Mouse (Mus musculus) neural tube, embryonic 11.5 days (tissue): Measurements from ENCODE around the gene Slco4a1. TPM values are rescaled to one million over a fixed set of nuclear protein-coding genes. Genes with fewer than 3 reads are reported as not detected.

Experiments
- ATAC-seq: fragments of 200-750 bp; cut with Nextera tagmentation; 2 replicates; pipeline ENCODE4 v1.8.0; 2017; ENCODE audit warnings: moderate number of reproducible peaks, mild to moderate bottlenecking, moderate TSS enrichment, moderate library complexity; ENCODE audit not compliant: insufficient read depth, low FRiP score, low TSS enrichment
- DNase-seq: peaks from one replicate; pipeline ENCODE4 v3.0.0-alpha.2; 2015; ENCODE audit warnings: low spot score
- H3K27ac ChIP-seq: fragments of 300-500 bp; sonication (generic); 2 replicates; pipeline ENCODE4 v1.5.1; 2014; ENCODE audit warnings: low read depth, mild to moderate bottlenecking, low read length
- H3K27me3 ChIP-seq: fragments of 300-500 bp; sonication (generic); 2 replicates; pipeline ENCODE4 v1.6.1; 2014; ENCODE audit warnings: mild to moderate bottlenecking, low read length, mixed read lengths; ENCODE audit not compliant: control insufficient read depth, insufficient read depth
- H3K36me3 ChIP-seq: fragments of 300-500 bp; sonication (generic); 2 replicates; pipeline ENCODE4 v1.6.1; 2014; ENCODE audit warnings: mild to moderate bottlenecking, low read length, moderate library complexity, mixed read lengths; ENCODE audit not compliant: control insufficient read depth, insufficient read depth
- H3K4me1 ChIP-seq: fragments of 300-500 bp; sonication (generic); 2 replicates; pipeline ENCODE4 v1.6.1; 2014; ENCODE audit warnings: low read length, mixed read lengths; ENCODE audit not compliant: control insufficient read depth, insufficient read depth
- H3K4me2 ChIP-seq: fragments of 300-500 bp; sonication (generic); 2 replicates; pipeline ENCODE4 v1.6.1; 2014; ENCODE audit warnings: low read depth, mild to moderate bottlenecking, moderate library complexity
- H3K4me3 ChIP-seq: fragments of 300-500 bp; sonication (generic); 2 replicates; pipeline ENCODE4 v1.5.1; 2014; ENCODE audit warnings: low read depth, low read length
- H3K9ac ChIP-seq: fragments of 300-500 bp; sonication (generic); 2 replicates; pipeline ENCODE4 v1.6.1; 2014; ENCODE audit warnings: mild to moderate bottlenecking, low read length
- H3K9me3 ChIP-seq: fragments of 300-500 bp; sonication (generic); 2 replicates; pipeline ENCODE4 v1.6.1; 2016; ENCODE audit warnings: low read length; ENCODE audit not compliant: control insufficient read depth
- WGBS: fragments of 180-500 bp; shearing (Covaris S2); extraction: QIAGEN DNeasy Blood & Tissue Kit; methylation state at CpG from one replicate; pipeline ENCODE4 v1.1.7; 2014; 5-methylcytosine and 5-hydroxymethylcytosine counted together
- polyA plus RNA-seq: library from polyadenylated mRNA; unstranded; fragments of >200 nt; fragmentation: Nextera tagmentation; extraction: Ambion mirVana; gene quantifications from 2 replicates; pipeline ENCODE4 v1.2.1, GENCODE M21; 2014

The Slco4a1 gene
- polyA plus RNA-seq, 1 experiment from 2014 or later = 6.2 TPM

- Histone ChIP-seq H3K4me1 (no peaks in the 10 kb centered on the region), H3K36me3 (no peaks in the 10 kb centered on the region), H3K4me3 (no peak overlapping the region), H3K9ac (no peak overlapping the region), H3K27ac (no peak overlapping the region), H3K27me3 (no peaks in the 10 kb centered on the region), H3K4me2 (no peak overlapping the region), H3K9me3 (no peaks in the 10 kb centered on the region)
- 38% methylated on average over 9 of the region's 9 CpGs for WGBS
- DNase-seq (no peak), ATAC-seq (no peak)
Measured at GRCm38 (mm10) chr2:180440596-180441332, 15.3 kb upstream of the Slco4a1 start.

GRCm38 (mm10) chr2:180442061-180442460 is 14.0 kb upstream of the Slco4a1 start:
- no peak for DNase-seq
- Histone ChIP-seq H3K9ac (no peak overlapping the region), H3K27me3 (no peaks in the 10 kb centered on the region), H3K36me3 (no peaks in the 10 kb centered on the region), H3K4me2 (no peak overlapping the region), H3K4me1 (no peaks in the 10 kb centered on the region), H3K27ac (no peak overlapping the region), H3K9me3 (no peaks in the 10 kb centered on the region), H3K4me3 (no peak overlapping the region)
- 82% methylated on average over 5 of the region's 5 CpGs for WGBS
- ATAC-seq = no peak

GRCm38 (mm10) chr2:180443861-180444260 is 12.2 kb upstream of the Slco4a1 start:
- Histone ChIP-seq H3K27ac (no peak overlapping the region), H3K4me1 (no peaks in the 10 kb centered on the region), H3K9ac (no peak overlapping the region), H3K4me3 (no peak overlapping the region), H3K9me3 (no peaks in the 10 kb centered on the region), H3K27me3 (no peaks in the 10 kb centered on the region), H3K4me2 (no peak overlapping the region), H3K36me3 (no peaks in the 10 kb centered on the region)
- WGBS = 72% methylated on average over 7 of the region's 7 CpGs
- DNase-seq (no peak), ATAC-seq (no peak)

- no peak overlapping the region for H3K4me3 ChIP-seq
- no peaks in the 10 kb centered on the region for H3K9me3 ChIP-seq
- no peak overlapping the region for H3K4me2 ChIP-seq
- no peaks in the 10 kb centered on the region for H3K36me3 ChIP-seq
- H3K9ac ChIP-seq = no peak overlapping the region
- no peak overlapping the region for H3K27ac ChIP-seq
- DNase-seq (no peak), ATAC-seq (no peak)
- WGBS = 46% methylated on average over 9 of the region's 9 CpGs
- H3K4me1 ChIP-seq = no peaks in the 10 kb centered on the region
- H3K27me3 ChIP-seq = no peaks in the 10 kb centered on the region
Measured at GRCm38 (mm10) chr2:180444957-180445785, 10.9 kb upstream of the Slco4a1 start.

GRCm38 (mm10) chr2:180445962-180446361 is 10.1 kb upstream of the Slco4a1 start:
- Histone ChIP-seq H3K4me1 (no peaks in the 10 kb centered on the region), H3K4me2 (no peak overlapping the region), H3K9ac (no peak overlapping the region), H3K27me3 (no peaks in the 10 kb centered on the region), H3K27ac (no peak overlapping the region), H3K36me3 (no peaks in the 10 kb centered on the region), H3K9me3 (no peaks in the 10 kb centered on the region), H3K4me3 (no peak overlapping the region)
- no peak for ATAC-seq
- WGBS = 95% methylated on average over 1 of the region's 1 CpGs
- DNase-seq = no peak

- Histone ChIP-seq H3K9me3 (no peaks in the 10 kb centered on the region), H3K4me1 (no peaks in the 10 kb centered on the region), H3K9ac (no peak overlapping the region), H3K4me2 (no peak overlapping the region), H3K27me3 (no peaks in the 10 kb centered on the region), H3K4me3 (no peak overlapping the region), H3K36me3 (no peaks in the 10 kb centered on the region), H3K27ac (no peak overlapping the region)
- 70% methylated on average over 5 of the region's 5 CpGs for WGBS
- ATAC-seq (no peak), DNase-seq (no peak)
Measured at GRCm38 (mm10) chr2:180449007-180449406, 7.0 kb upstream of the Slco4a1 start.

- Histone ChIP-seq H3K36me3 (no peaks in the 10 kb centered on the region), H3K27ac (no peak overlapping the region), H3K4me2 (no peak overlapping the region), H3K27me3 (no peaks in the 10 kb centered on the region), H3K9me3 (no peaks in the 10 kb centered on the region), H3K9ac (no peak overlapping the region), H3K4me1 (no peaks in the 10 kb centered on the region), H3K4me3 (no peak overlapping the region)
- DNase-seq (no peak), ATAC-seq (no peak)
- 80% methylated on average over 5 of the region's 5 CpGs for WGBS
Measured at GRCm38 (mm10) chr2:180450529-180450928, 5.5 kb upstream of the Slco4a1 start.

- 1% methylated on average over 25 of the region's 28 CpGs for WGBS
- Histone ChIP-seq H3K4me2 (peak overlapping the region; percentile 98), H3K36me3 (no peaks in the 10 kb centered on the region), H3K4me1 (peaks cover 6% of the 10 kb centered on the region; the same call in 1 of the 2 replicates), H3K27ac (no peak overlapping the region), H3K27me3 (peaks cover 21% of the 10 kb centered on the region), H3K4me3 (peak overlapping the region; percentile 55), H3K9ac (peak overlapping the region; percentile 55), H3K9me3 (no peaks in the 10 kb centered on the region)
- ATAC-seq = no peak
- DNase-seq = peak; percentile 24
Measured at GRCm38 (mm10) chr2:180456705-180457104, 660 bp downstream of the Slco4a1 start.
